Mouse (Mus musculus) hindbrain, embryonic 16.5 days (tissue): ENCODE data around the gene Arhgap15. TPM values are rescaled to one million over a fixed set of nuclear protein-coding genes. Genes with fewer than 3 reads are reported as not detected.

Source experiments
- ATAC-seq: fragments of 200-750 bp; cut with Nextera tagmentation; 2 replicates; pipeline ENCODE4 v1.8.0; 2017; ENCODE audit warnings: moderate TSS enrichment, moderate library complexity
- H3K27ac ChIP-seq: fragments of 300-500 bp; sonication (generic); 2 replicates; pipeline ENCODE4 v1.5.1; 2014; ENCODE audit warnings: low read depth, mild to moderate bottlenecking, control low read depth, low read length, moderate library complexity
- H3K27me3 ChIP-seq: fragments of 300-500 bp; sonication (generic); replicated peaks from 2 replicates; pipeline ENCODE4 v1.6.1; 2014; ENCODE audit warnings: low read length; ENCODE audit not compliant: control insufficient read depth, insufficient read depth
- H3K36me3 ChIP-seq: fragments of 300-500 bp; sonication (generic); 2 replicates; pipeline ENCODE4 v1.6.1; 2014; ENCODE audit warnings: mild to moderate bottlenecking, low read length, moderate library complexity, mixed read lengths; ENCODE audit not compliant: control insufficient read depth, insufficient read depth
- H3K4me1 ChIP-seq: fragments of 300-500 bp; sonication (generic); 2 replicates; pipeline ENCODE4 v1.6.1; 2014; ENCODE audit warnings: low read depth, low read length; ENCODE audit not compliant: control insufficient read depth, insufficient read depth
- H3K4me2 ChIP-seq: fragments of 300-500 bp; sonication (generic); 2 replicates; pipeline ENCODE4 v1.6.1; 2014; ENCODE audit warnings: mild to moderate bottlenecking, low read length, control low read depth, moderate library complexity
- H3K4me3 ChIP-seq: fragments of 300-500 bp; sonication (generic); 2 replicates; pipeline ENCODE4 v1.5.1; 2014; ENCODE audit warnings: mild to moderate bottlenecking, low read length, control low read depth, moderate library complexity
- H3K9ac ChIP-seq: fragments of 300-500 bp; sonication (generic); 2 replicates; pipeline ENCODE4 v1.6.1; 2014; ENCODE audit warnings: low read depth, mild to moderate bottlenecking, control low read depth, low read length, moderate library complexity
- H3K9me3 ChIP-seq: fragments of 300-500 bp; sonication (generic); 2 replicates; pipeline ENCODE4 v1.6.1; 2014; ENCODE audit warnings: mild to moderate bottlenecking, low read length, moderate library complexity; ENCODE audit not compliant: control insufficient read depth
- WGBS: fragments of 180-500 bp; shearing (Covaris S2); extraction: QIAGEN DNeasy Blood & Tissue Kit; methylation state at CpG from one replicate; pipeline ENCODE4 v1.1.7; 2014; 5-methylcytosine and 5-hydroxymethylcytosine counted together
- polyA plus RNA-seq: library from polyadenylated mRNA; unstranded; fragments of >200 nt; fragmentation: Nextera tagmentation; extraction: Ambion mirVana; gene quantifications from 2 replicates; pipeline ENCODE4 v1.2.1, GENCODE M21; 2015

Arhgap15 gene
- polyA plus RNA-seq, 1 experiment from 2014 or later: 3.0 TPM

DNA sequence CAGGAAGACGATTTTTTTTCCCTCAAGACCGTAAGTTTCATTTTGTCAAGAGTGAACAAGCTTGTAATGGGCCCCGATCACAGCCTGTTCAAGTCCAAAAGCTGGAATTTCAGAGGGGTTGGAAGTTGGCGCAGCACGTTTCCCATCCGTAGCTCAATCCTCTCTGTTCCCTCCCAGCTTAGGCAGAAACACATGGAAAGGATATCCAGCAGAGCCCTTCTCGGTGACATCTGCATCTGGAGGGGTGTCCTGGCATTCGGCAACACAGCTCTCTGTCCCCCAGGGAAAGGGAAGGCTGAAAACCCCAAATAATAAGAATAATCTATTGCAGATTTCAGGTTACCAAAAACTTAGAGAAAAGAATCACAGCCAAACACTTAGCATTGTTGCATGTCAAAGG, 354.7 kb downstream of the Arhgap15 start:
- WGBS: 80% methylated on average over 8 of the region's 8 CpGs
- Histone ChIP-seq H3K9me3 (no peaks in the 10 kb centered on the region), H3K4me3 (no peak overlapping the region), H3K9ac (no peak overlapping the region), H3K4me2 (no peak overlapping the region), H3K27ac (no peak overlapping the region), H3K27me3 (no peaks in the 10 kb centered on the region), H3K4me1 (peaks cover 3% of the 10 kb centered on the region), H3K36me3 (no peaks in the 10 kb centered on the region)
- no peak for ATAC-seq

DNA sequence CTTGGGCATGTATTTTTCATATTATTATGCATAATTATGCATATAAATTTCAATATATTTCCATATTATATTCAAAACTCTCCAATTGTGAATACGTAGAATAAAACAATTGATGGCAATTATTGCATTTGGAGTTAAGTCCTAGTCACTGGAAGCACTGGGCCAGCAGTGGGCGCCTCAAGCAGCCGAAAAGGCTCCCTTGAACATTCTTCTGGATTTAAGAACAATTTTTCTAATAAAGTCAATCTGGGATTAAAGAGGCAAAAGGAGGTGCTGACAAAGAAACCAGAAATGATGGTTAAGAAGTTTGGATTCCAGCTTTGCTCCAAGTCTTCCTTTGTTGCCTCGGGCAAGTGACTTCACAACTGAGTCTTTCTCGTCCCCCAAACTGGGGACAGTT, 355.1 kb downstream of the Arhgap15 start:
- Histone ChIP-seq H3K4me3 (no peak overlapping the region), H3K27me3 (no peaks in the 10 kb centered on the region), H3K36me3 (no peaks in the 10 kb centered on the region), H3K9me3 (no peaks in the 10 kb centered on the region), H3K4me1 (peaks cover 3% of the 10 kb centered on the region), H3K4me2 (no peak overlapping the region), H3K27ac (no peak overlapping the region), H3K9ac (no peak overlapping the region)
- ATAC-seq: no peak
- WGBS: 84% methylated on average over 5 of the region's 5 CpGs

DNA sequence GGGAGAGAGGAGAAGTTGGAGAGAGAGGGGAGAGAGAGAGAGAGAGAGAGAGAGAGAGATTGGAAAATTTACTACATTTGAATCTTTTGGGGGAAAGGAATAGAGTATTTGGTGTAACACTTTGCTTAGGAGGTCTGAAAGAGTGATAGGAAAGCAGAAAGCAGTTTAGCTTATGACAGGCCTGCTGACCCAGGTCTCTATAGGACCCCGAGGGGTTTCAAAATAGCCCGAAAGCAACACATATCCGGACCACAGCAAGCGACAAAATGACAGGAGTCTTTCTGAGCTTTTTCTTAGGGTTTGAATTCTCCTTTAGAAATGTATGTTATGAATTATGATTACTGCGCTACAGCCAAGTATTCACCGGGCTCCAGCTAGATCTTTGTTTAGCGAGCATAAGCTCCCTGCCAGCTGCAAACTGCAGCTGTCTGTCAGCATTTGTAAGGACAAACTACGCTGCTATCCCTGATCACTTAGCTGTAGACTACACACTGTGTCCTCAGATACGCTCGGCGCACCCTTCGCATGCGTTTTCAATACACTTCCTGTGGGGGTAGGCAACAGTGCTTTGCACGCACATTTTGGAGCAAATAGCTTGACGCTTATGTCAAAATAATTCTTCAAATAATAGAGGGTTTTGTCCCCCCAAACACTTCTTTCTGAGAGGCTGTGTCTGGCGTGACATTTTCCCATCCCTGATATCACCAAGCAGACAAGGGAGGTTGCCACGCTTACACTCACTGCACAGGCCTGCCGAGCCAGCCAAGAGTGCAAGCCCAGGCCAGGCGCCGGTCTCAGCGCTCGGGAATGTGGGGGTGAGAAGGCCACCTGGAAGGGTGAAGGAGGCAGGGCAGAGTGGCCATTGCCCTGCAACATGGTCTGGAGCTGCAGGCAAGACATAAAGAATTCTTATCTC, 355.9 kb downstream of the Arhgap15 start:
- Histone ChIP-seq H3K27me3 (no peaks in the 10 kb centered on the region), H3K9ac (no peak overlapping the region), H3K4me1 (peaks cover 3% of the 10 kb centered on the region), H3K27ac (0 out of 2 replicates have a peak overlapping the region, but pooled peaks have one; percentile 32), H3K36me3 (no peaks in the 10 kb centered on the region), H3K4me3 (no peak overlapping the region), H3K4me2 (peak overlapping the region; percentile 37; the same call in 1 of the 2 replicates), H3K9me3 (no peaks in the 10 kb centered on the region)
- WGBS: 33% methylated on average over 22 of the region's 22 CpGs
- peak; percentile 85 for ATAC-seq

DNA sequence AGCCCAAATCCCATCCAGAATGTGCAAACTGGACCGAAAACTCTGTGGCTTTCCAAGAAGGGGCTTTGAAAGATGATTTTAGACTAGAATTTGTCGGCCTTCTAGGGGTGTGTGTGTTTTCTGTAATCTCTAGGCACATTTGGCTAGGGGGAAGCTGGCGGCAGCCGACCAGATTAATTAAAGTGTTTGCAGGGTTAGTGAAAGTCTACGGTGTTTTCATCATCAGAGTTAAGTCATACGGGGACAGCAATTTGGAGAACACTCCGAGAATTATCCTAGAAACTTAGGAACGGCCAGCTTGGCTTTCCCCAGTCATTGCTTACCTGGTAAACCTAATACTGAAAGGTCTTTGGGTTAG, 356.6 kb downstream of the Arhgap15 start:
- H3K4me3 ChIP-seq: no peak overlapping the region
- H3K27ac ChIP-seq: no peak overlapping the region
- H3K27me3 ChIP-seq: no peaks in the 10 kb centered on the region
- peaks cover 3% of the 10 kb centered on the region for H3K4me1 ChIP-seq
- ATAC-seq: no peak
- WGBS: 67% methylated on average over 8 of the region's 8 CpGs
- H3K36me3 ChIP-seq: no peaks in the 10 kb centered on the region
- H3K9ac ChIP-seq: no peak overlapping the region
- H3K9me3 ChIP-seq: no peaks in the 10 kb centered on the region
- H3K4me2 ChIP-seq: peak overlapping the region; percentile 37; the same call in 1 of the 2 replicates

DNA sequence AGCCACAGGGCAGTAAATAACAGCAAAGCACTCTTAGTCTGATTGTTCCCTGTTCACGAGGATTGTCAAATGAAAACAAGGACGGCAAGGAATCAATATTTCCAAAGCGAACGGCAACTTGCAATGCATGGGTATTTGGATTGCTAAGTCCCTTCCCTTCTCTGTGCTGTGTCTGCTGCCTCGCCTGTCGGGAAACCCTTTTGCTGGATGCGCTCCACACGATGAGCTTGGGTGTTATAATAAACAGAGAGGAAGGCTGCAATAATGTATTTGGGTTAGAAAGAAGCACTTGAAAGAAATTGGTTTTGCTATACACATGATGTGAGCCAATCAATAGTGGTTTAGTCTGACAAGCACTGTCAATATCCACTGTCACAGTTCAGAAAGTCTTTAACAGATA, 357.7 kb downstream of the Arhgap15 start:
- no peak overlapping the region for H3K9ac ChIP-seq
- no peaks in the 10 kb centered on the region for H3K27me3 ChIP-seq
- H3K4me3 ChIP-seq: no peak overlapping the region
- no peak overlapping the region for H3K27ac ChIP-seq
- no peaks in the 10 kb centered on the region for H3K9me3 ChIP-seq
- ATAC-seq: no peak
- 74% methylated on average over 8 of the region's 8 CpGs for WGBS
- peaks cover 3% of the 10 kb centered on the region for H3K4me1 ChIP-seq
- no peak overlapping the region for H3K4me2 ChIP-seq
- no peaks in the 10 kb centered on the region for H3K36me3 ChIP-seq

DNA sequence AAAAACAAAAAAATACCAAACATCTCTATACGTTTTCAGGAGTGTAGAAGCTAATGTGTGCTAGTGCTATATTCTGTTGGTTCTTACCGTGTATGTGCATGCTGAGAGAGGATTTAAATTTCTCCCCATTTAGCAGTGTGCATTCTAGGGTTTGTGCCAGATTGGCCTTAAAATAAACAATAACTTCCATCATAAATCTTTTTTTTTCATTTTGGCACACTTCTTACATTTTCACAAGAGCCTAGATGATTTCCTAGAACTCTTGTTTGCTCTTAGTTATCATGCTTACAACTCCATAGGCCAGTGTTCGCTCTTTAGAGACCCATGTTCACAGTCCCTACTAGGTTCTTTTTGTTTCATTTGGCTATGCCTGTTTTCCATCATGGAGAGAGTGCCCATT, 362.7 kb downstream of the Arhgap15 start:
- 83% methylated on average over 3 of the region's 3 CpGs for WGBS
- no peak overlapping the region for H3K4me2 ChIP-seq
- no peaks in the 10 kb centered on the region for H3K27me3 ChIP-seq
- no peaks in the 10 kb centered on the region for H3K36me3 ChIP-seq
- H3K9me3 ChIP-seq: no peaks in the 10 kb centered on the region
- no peak for ATAC-seq
- H3K4me1 ChIP-seq: no peaks in the 10 kb centered on the region
- H3K9ac ChIP-seq: no peak overlapping the region
- H3K4me3 ChIP-seq: no peak overlapping the region
- H3K27ac ChIP-seq: no peak overlapping the region

DNA sequence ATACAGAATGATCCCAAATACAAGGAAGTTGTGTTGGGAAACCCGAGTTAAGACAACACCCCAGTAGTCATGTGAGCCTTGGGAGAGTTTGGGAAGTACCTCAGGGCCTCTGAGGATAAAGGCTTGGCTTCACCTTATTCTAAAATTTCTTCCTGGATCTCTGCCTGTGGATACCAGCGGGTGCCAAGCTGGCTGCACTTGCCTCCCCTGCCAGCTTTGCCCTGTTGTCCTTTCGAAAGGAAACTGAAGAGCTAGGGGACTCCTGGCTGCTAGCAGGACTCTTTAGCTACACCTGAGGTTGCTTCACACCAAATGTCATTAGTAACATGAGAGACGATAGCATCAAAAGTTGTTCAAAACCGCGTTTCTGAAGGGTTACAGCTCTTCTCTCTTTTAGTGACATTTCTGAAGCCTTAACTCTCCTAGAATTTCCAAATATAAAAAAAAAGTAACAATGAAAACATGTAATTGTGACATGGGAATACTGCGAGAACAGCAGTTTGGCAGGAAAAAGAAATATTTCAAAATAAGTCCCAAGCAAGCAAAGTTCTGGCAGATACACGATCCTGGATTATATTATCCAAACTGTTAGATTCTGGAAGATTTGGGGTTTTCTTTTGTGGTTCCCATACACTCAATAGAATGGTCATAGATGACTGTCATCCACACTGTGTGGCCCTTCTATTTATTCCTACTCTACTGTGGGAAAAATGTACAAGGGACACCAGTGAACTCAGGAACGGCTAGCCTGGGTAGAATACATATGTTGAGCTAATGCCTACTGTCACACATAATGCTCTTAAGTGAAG, 364.6 kb downstream of the Arhgap15 start:
- WGBS: 82% methylated on average over 9 of the region's 9 CpGs
- Histone ChIP-seq H3K27me3 (no peaks in the 10 kb centered on the region), H3K4me3 (no peak overlapping the region)

DNA sequence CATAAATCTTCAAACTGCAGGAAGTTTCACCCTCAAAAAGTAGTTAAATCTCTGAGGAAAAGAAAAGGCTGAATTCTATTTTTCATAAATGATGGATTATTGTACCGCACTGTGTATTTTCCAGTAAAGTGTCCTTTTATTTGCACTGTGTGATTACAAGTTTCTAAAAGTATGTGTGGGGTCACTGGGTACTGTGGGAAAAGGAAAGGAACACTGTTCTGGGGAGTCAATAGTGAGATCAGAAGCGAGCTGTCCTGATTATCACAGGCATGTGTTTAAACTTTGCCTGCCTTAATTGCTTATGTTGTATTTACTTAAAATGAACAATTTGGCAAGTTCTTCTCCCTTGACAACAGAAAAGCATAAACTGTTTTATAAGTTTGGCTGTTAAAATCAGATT, 365.7 kb downstream of the Arhgap15 start:
- H3K4me1 ChIP-seq: no peaks in the 10 kb centered on the region

More for the DNA sequence above, 364.6 kb downstream of the Arhgap15 start:
- H3K36me3 ChIP-seq: no peaks in the 10 kb centered on the region
- H3K27ac ChIP-seq: no peak overlapping the region
- ATAC-seq: no peak
- no peaks in the 10 kb centered on the region for H3K9me3 ChIP-seq
- no peak overlapping the region for H3K9ac ChIP-seq
- no peak overlapping the region for H3K4me2 ChIP-seq
- no peaks in the 10 kb centered on the region for H3K4me1 ChIP-seq

DNA sequence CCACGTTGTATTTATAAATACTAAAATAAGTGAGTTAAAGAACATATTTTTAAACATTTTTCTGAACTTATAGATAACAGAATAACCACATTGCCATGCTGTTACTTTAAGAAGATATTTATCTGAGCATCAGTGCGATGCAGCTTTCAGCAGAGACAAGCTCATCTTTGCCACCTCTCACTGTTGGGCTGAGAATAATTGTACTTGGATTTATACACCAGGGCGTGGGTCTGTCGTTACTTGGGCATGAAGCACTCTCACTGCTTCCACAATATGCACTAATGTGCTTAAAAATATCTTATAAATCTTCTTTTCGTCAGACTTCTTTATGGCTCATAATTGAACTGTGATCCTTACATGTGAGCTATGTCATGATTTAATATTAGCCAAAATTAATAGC, 372.5 kb downstream of the Arhgap15 start:
- ATAC-seq: no peak
- Histone ChIP-seq H3K4me3 (no peak overlapping the region), H3K27me3 (no peaks in the 10 kb centered on the region), H3K9ac (no peak overlapping the region), H3K4me1 (no peaks in the 10 kb centered on the region), H3K4me2 (no peak overlapping the region), H3K9me3 (no peaks in the 10 kb centered on the region), H3K27ac (no peak overlapping the region), H3K36me3 (no peaks in the 10 kb centered on the region)
- 80% methylated on average over 5 of the region's 5 CpGs for WGBS

More for the DNA sequence above, 365.7 kb downstream of the Arhgap15 start:
- H3K9ac ChIP-seq: no peak overlapping the region
- WGBS: 68% methylated on average over 2 of the region's 2 CpGs
- no peak for ATAC-seq
- H3K9me3 ChIP-seq: no peaks in the 10 kb centered on the region
- H3K36me3 ChIP-seq: no peaks in the 10 kb centered on the region
- H3K27ac ChIP-seq: no peak overlapping the region
- H3K4me3 ChIP-seq: no peak overlapping the region
- no peaks in the 10 kb centered on the region for H3K27me3 ChIP-seq
- H3K4me2 ChIP-seq: no peak overlapping the region
